Mouse (Mus musculus) liver, adult (tissue): ENCODE results near the gene Lrch2.
"Not testable (repeated sequence)": the region's sequence is repeated elsewhere in the genome, so short reads cannot be mapped to it uniquely, and the experiment has no call there.

Experiments
- GATA4 ChIP-seq: IDR thresholded peaks from 2 replicates; pipeline ENCODE4 v1.6.1; 2014; ENCODE audit warnings: mild to moderate bottlenecking, low read length; ENCODE audit not compliant: insufficient replicate concordance

Gene Lrch2

DNA sequence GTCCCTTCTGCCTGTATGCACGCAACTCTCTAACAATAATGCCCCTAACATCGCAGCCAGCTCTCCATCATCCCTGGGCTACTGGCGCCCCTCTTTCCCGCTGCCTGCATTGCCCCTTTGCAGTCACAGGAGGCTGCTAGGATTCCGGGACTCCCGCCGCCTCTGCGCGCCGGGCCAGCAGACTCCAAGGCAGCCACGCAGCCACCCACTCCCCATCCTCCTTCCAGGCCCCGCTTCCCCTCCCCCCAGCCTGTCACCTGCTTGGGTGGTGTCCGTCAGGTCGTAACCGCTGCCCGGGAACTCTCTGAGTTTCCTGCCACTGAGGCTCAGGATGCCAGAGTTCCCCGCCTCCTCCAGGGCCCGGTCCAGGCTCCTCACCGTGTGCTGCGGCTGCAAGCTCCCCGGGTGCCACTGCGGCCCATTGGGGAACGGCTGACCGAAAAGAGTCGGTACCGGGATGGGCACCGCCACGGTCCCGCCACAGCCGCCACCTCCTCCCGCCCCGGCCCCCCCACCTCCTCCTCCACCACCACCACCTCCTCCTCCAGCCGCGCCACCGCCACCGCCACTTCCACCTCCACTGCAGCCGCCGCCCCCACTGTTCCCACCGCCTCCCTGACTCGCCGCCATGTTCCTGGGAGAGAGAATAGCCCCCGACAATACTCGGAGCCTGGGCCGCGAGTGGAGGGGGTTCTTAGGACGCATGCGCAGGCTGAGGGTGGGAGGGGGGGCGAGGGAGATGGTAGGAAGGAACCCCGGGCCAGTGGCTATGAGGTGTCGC, at the start of gene Lrch2:
Lrch2 (minus strand) TSS at position 661 of the 781 bp plus-strand sequence.
- TF ChIP-seq GATA4 = no peak

DNA sequence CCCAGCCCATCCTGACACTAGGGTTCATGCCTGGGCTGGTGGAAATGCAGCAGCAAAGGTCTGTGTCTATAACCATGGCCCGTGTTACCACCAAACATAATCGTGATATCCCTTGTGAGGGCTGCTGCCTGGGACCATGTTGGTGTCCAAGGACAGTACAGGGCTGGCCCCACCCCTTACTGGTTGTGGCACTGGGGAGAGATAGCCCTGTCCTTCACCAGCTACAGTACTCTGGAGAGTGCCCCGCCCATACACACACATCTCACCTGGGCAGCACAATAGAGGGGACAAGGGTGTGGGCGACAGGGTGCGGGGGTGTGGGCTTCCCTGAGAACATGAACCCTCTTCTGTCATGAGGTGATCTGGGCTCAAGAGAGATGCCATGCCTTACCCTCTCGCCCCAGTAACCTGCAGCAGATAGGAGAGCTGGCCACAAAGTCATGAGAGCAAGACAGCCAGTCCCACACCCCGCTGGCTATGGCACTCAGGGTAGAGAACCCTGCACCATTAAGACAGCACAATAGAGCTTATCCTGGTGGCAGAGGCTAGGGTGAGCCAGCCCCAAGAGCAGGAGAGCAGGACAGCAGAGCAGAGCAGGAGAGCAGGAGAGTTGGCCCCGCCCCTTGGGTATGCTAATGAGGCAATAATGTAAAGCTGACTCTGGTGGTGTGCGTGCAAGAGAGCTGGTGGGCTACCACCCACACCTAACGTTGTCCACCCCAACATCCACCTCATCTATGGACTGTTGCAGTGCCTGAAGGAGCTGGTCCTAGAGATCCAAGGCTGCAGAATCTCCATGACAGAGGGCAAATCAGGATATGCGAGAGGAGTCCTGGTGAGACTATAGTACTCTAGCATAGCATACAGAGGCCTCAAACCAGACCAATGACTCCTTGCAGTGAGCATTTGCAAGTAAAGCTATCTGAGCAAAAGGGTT, 12.7 kb downstream of the Lrch2 start:
- TF ChIP-seq GATA4 = no peak

DNA sequence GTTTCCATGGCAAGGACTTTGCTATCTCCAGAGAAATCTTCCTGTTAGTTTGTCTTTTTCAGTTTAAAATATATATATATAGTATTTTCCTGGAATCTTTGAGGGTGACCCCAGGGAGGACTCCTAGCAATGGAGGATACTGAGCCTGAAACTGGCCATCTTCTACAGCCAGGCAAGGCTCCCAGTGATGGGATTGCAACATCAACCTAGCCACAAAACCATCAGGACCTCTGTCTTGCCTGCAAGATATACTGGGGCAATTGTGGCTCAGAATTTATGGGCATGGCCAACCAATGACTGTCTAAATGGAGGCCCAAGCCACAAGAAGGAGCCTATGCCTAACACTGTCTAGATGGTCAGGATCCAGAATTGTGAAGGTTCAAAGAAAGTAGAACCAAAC, 15.5 kb downstream of the Lrch2 start:
- TF ChIP-seq GATA4 = no peak

DNA sequence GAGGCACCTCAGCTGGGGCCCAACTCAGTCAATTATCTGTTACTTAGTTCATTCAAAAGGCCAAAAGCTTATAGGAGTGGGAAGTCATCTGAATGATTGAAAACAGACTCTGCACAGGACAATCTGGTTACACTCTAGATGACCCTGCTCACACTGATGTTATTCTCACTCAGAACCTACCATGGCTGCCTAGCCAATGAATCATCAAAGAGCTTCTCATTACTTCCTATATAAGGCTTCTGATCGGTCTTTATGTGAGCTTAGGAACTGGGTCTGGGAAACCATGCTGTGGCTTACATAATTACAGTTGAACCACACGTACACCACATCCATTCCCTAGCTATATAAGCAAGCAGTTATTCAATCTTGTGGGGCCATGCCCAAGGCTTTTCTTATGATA, 18.3 kb downstream of the Lrch2 start:
- TF ChIP-seq GATA4 = no peak

DNA sequence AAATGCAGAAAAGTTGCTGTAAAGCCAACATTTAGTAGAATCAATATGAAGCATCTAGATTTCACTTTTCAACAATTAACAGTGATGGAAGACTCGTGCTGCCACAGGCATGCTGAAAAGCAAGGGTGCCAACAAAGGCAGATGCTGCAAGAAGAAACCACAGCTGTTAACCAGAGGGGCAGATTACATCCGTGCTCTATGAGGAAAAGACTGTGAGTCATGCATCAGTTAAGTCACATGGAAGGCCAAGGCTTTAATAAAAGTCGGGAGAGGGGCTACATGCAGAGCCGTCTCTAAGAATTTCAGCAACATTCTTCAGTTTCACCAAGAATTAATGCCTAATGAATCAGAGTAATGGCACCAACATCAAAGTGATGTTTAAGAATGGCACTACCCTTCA, 22.2 kb downstream of the Lrch2 start:
- no peak for TF ChIP-seq GATA4

DNA sequence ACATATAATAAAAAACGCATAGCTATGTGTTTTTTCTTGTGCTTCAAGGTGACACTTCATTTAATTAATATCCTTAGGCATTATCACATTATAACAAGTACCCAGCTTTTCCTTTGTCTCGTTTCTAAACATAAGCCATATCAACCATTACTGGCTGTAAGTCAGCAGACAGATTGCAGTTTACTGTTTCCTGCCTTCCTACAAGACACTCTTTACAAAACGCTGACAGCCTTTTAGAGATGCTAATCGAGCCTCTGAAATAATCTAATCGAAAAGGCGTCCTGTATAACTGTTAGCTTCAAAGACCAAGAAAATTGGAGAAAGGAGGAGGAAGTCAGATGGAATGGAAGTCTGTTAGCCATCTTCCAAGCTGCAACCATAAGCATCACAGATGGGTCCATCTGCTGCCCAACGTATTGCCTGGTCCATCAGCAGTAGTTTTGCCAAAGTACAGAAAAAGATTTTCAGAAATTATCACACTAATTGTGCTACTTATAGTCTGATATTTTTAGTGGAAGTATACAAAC, 26.2 kb downstream of the Lrch2 start:
- no peak for TF ChIP-seq GATA4

DNA sequence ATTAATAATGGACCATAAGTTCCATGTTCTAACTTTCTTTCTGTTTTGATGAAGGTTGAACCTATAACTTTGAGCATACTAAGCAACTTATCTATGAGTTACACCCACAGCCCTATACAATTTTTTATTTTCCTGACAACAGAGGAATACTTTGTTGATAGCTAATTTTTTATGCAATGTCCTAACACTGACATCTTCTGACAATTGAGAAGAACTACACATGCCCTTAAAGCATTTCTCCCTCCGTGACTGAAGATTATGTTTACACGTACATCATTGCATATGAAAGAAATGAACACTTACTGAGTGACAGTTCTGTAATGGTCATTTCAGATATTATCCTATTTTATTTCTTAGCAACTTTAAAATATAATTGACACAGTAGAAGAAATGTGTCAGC, 64.3 kb downstream of the Lrch2 start:
- no peak for TF ChIP-seq GATA4

DNA sequence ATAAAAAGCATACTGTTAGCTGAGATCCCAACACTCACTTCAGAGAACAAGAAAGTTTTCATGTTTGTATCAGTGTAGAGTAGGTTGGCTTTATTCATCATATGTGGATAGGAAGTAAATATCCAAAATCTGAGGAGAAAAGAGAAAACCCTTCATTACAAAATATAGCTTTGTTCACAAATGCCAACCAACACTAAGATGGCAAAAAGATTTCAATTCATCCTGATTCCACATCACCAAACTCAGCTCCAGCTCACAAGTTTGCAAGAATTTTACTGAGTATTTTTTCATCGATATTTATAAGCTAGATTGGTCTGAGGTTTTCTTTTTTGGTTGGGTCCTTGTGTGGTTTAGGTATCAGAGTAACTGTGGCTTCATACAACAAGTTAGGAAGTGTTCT, 100.3 kb downstream of the Lrch2 start, which contains the start of gene Vmn1r239-ps:
Vmn1r239-ps (minus strand) TSS at position 101 of the 400 bp plus-strand sequence.
- TF ChIP-seq GATA4 = not testable (repeated sequence)

DNA sequence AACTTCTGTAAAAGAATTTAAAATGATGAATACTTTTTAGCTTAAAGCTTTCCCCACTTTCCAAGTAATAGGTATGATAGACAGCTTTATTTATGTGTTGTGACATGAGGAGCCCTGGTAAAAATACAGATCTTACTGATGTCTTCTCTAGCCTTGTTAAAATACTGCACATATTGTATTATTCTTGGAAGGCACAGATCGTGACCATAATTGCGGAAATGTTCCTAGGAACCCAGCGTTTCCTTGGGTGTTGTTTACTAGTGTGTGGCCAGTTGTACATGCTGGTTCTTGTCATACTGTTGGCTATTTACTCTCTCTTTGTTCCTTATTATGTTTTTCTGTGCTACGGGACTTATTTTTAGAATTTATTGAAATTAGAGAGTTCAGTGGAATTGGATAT, 110.5 kb downstream of the Lrch2 start:
- no peak for TF ChIP-seq GATA4

DNA sequence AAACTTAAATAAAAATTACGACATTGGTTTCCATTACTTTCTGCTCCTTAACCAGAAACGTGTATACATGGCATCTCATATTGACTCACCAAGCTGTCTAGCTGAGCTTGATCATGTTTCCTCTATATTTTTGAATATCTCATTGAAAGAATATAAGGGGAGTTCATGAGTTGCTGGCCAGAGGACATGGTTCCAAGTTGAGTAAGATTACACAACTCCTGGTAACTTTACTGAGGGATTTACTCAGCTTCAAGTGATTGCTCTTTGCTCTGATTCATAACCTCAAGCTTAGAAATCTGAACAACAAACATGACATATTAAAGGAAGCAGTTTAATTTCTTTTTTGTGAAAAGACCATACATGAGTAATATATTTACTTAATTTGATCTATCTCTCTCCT, 118.5 kb downstream of the Lrch2 start:
- TF ChIP-seq GATA4 = no peak

DNA sequence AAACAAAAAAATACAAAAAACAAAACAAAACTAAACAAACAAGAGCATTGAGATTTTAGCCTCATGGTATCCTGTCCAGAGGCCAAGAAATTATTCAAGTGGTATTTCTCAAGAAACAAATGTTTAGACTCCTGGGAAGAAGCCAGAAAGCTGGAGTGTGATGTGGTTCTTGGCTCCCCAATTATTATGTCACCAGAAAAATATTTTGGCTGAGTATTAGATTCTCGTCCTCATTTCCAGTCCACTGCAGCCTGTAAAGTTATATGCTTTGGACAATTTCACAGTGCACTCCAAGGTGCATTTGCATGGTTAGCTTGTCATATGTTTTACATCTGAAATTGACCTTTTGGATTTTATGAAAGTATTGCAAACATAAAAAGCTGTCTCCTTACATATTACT, 124.1 kb downstream of the Lrch2 start:
- no peak for TF ChIP-seq GATA4

DNA sequence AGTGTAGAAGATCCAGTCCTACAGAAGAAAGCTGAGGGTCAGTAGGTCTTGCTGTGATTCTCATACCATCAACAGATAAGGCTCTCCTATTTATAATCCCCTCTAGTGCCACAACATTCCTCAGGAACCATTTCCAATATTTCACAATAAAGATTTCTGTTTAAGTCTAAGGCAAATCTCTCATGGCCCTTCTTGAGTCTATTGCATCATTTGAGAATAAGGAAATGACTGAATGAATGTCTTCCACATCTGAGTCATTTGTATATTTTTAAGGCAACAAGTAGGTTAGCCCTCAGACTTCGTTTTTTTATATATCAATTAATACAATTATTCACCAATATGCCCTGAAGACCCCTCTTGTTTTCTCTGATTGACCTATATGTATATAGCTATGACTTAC, 124.8 kb downstream of the Lrch2 start, which contains the start of gene Il13ra2:
Il13ra2 (minus strand) TSS at position 64 of the 400 bp plus-strand sequence.
- TF ChIP-seq GATA4 = no peak
